Mouse (Mus musculus): ENCODE results near the gene Gm42688. TPM values are rescaled to one million over a fixed set of nuclear protein-coding genes. Genes with fewer than 3 reads are reported as not detected.

The Gm42688 gene
- total and polyA plus RNA-seq, 3 experiments = 2.5 to 3.9 (median 2.9) TPM

- no peaks in the 10 kb centered on the region for H3K9me3 ChIP-seq (replicated peaks)
- H3K36me3 ChIP-seq (replicated peaks) = peaks cover 82% of the 10 kb centered on the region
- no peak for TF ChIP-seq GATA2 (IDR thresholded peaks at IDR 0.05; ENCODE audit: borderline replicate concordance, low read depth, low read length)
- TF ChIP-seq GATA1 (IDR thresholded peaks at IDR 0.05; ENCODE audit: borderline replicate concordance, low read length) = no peak
- TF ChIP-seq CTCF (IDR thresholded peaks at IDR 0.05; ENCODE audit: low read depth, low read length) = peak; percentile 92
- TF ChIP-seq TAL1 (conservative IDR thresholded peaks at IDR 0.05; ENCODE audit: low read depth, low read length) = no peak
- no peak for TF ChIP-seq POLR2AphosphoS5 (IDR thresholded peaks at IDR 0.05; ENCODE audit: insufficient replicate concordance, low read depth, low read length)
- H3K27me3 ChIP-seq (ENCODE audit: insufficient read depth, low read length) = no peaks in the 10 kb centered on the region
- peak overlapping the region; percentile 100; the same call in 1 of the 2 replicates for H3K4me3 ChIP-seq (ENCODE audit: low read depth, low read length)
- peak; percentile 50; the same call in 1 of the 2 replicates for ATAC-seq (ENCODE audit: extremely low read depth, insufficient number of reproducible peaks, low FRiP score, poor library complexity, severe bottlenecking)
- peak; percentile 75 for DNase-seq (ENCODE audit: low spot score)
- peaks cover 55% of the 10 kb centered on the region for H3K4me1 ChIP-seq (ENCODE audit: insufficient read depth, low read depth, low read length)
Observed at GRCm38 (mm10) chr6:83107566-83108400, 6.4 kb downstream of the Gm42688 start.

GRCm38 (mm10) chr6:83108762-83109668 lies 7.6 kb downstream of the Gm42688 start, which contains the start of gene Mrpl53:
Gene Mrpl53 (plus strand): TSS chr6:83109040.
- no peaks in the 10 kb centered on the region for H3K9me3 ChIP-seq (replicated peaks)
- TF ChIP-seq TAL1 (conservative IDR thresholded peaks at IDR 0.05; ENCODE audit: low read depth, low read length) = no peak
- TF ChIP-seq POLR2AphosphoS5 (IDR thresholded peaks at IDR 0.05; ENCODE audit: insufficient replicate concordance, low read depth, low read length) = peak; percentile 51; the same call in 1 of the 2 replicates
- TF ChIP-seq GATA1 (IDR thresholded peaks at IDR 0.05; ENCODE audit: borderline replicate concordance, low read length) = no peak
- TF ChIP-seq GATA2 (IDR thresholded peaks at IDR 0.05; ENCODE audit: borderline replicate concordance, low read depth, low read length) = no peak
- TF ChIP-seq CTCF (IDR thresholded peaks at IDR 0.05; ENCODE audit: low read depth, low read length) = no peak
- ATAC-seq (ENCODE audit: extremely low read depth, insufficient number of reproducible peaks, low FRiP score, poor library complexity, severe bottlenecking) (peak; percentile 71), DNase-seq (ENCODE audit: low spot score) (peak; percentile 86)
- peak within 1 kb of the TSS; percentile 100 for H3K4me3 ChIP-seq (ENCODE audit: low read depth, low read length)
- no peaks in the 10 kb centered on the region for H3K27me3 ChIP-seq (ENCODE audit: insufficient read depth, low read length)
- H3K36me3 ChIP-seq (replicated peaks) = peaks cover 81% of the 10 kb centered on the region
- H3K4me1 ChIP-seq (ENCODE audit: insufficient read depth, low read depth, low read length) = peaks cover 57% of the 10 kb centered on the region

- TF ChIP-seq CTCF (IDR thresholded peaks at IDR 0.05; ENCODE audit: low read depth, low read length) (no peak), GATA1 (IDR thresholded peaks at IDR 0.05; ENCODE audit: borderline replicate concordance, low read length) (no peak), GATA2 (IDR thresholded peaks at IDR 0.05; ENCODE audit: borderline replicate concordance, low read depth, low read length) (no peak), POLR2AphosphoS5 (IDR thresholded peaks at IDR 0.05; ENCODE audit: insufficient replicate concordance, low read depth, low read length) (no peak)
- Histone ChIP-seq H3K27me3 (ENCODE audit: insufficient read depth, low read length) (no peaks in the 10 kb centered on the region), H3K36me3 (replicated peaks) (peaks cover 66% of the 10 kb centered on the region), H3K4me1 (ENCODE audit: insufficient read depth, low read depth, low read length) (peaks cover 70% of the 10 kb centered on the region), H3K9me3 (replicated peaks) (no peaks in the 10 kb centered on the region), H3K4me3 (ENCODE audit: low read depth, low read length) (no peak overlapping the region)
- no peak for DNase-seq (ENCODE audit: low spot score)
- no peak for ATAC-seq (ENCODE audit: extremely low read depth, insufficient number of reproducible peaks, low FRiP score, poor library complexity, severe bottlenecking)
Observed at GRCm38 (mm10) chr6:83111510-83112136, 10.2 kb downstream of the Gm42688 start.

- Histone ChIP-seq H3K27me3 (ENCODE audit: insufficient read depth, low read length) (no peaks in the 10 kb centered on the region), H3K9me3 (replicated peaks) (no peaks in the 10 kb centered on the region), H3K4me1 (ENCODE audit: insufficient read depth, low read depth, low read length) (peaks cover 82% of the 10 kb centered on the region), H3K4me3 (ENCODE audit: low read depth, low read length) (peak within 1 kb of the TSS; percentile 94), H3K36me3 (replicated peaks) (peaks cover 75% of the 10 kb centered on the region)
- DNase-seq (ENCODE audit: low spot score) (peak; percentile 96), ATAC-seq (ENCODE audit: extremely low read depth, insufficient number of reproducible peaks, low FRiP score, poor library complexity, severe bottlenecking) (peak; percentile 69)
- TF ChIP-seq POLR2AphosphoS5 (IDR thresholded peaks at IDR 0.05; ENCODE audit: insufficient replicate concordance, low read depth, low read length) = no peak
- no peak for TF ChIP-seq GATA2 (IDR thresholded peaks at IDR 0.05; ENCODE audit: borderline replicate concordance, low read depth, low read length)
- TF ChIP-seq TAL1 (conservative IDR thresholded peaks at IDR 0.05; ENCODE audit: low read depth, low read length) = no peak
- TF ChIP-seq CTCF (IDR thresholded peaks at IDR 0.05; ENCODE audit: low read depth, low read length) = no peak
- TF ChIP-seq GATA1 (IDR thresholded peaks at IDR 0.05; ENCODE audit: borderline replicate concordance, low read length) = no peak
Observed at GRCm38 (mm10) chr6:83115011-83115671, 13.7 kb downstream of the Gm42688 start, which contains the start of gene Mogs. Gene Mogs (plus strand): TSS chr6:83115496.

- DNase-seq (ENCODE audit: low spot score) (peak; percentile 44), ATAC-seq (ENCODE audit: extremely low read depth, insufficient number of reproducible peaks, low FRiP score, poor library complexity, severe bottlenecking) (no peak)
- no peak for TF ChIP-seq TAL1 (conservative IDR thresholded peaks at IDR 0.05; ENCODE audit: low read depth, low read length)
- TF ChIP-seq CTCF (IDR thresholded peaks at IDR 0.05; ENCODE audit: low read depth, low read length) = no peak
- TF ChIP-seq GATA2 (IDR thresholded peaks at IDR 0.05; ENCODE audit: borderline replicate concordance, low read depth, low read length) = no peak
- TF ChIP-seq GATA1 (IDR thresholded peaks at IDR 0.05; ENCODE audit: borderline replicate concordance, low read length) = no peak
- no peak for TF ChIP-seq POLR2AphosphoS5 (IDR thresholded peaks at IDR 0.05; ENCODE audit: insufficient replicate concordance, low read depth, low read length)
- no peaks in the 10 kb centered on the region for H3K9me3 ChIP-seq (replicated peaks)
- H3K4me3 ChIP-seq (ENCODE audit: low read depth, low read length) = peak overlapping the region; percentile 94
- peaks cover 70% of the 10 kb centered on the region for H3K36me3 ChIP-seq (replicated peaks)
- H3K27me3 ChIP-seq (ENCODE audit: insufficient read depth, low read length) = no peaks in the 10 kb centered on the region
- peaks cover 81% of the 10 kb centered on the region for H3K4me1 ChIP-seq (ENCODE audit: insufficient read depth, low read depth, low read length)
Observed at GRCm38 (mm10) chr6:83115682-83116372, 14.4 kb downstream of the Gm42688 start.

All from G1E (cell line).